Mouse (Mus musculus) kidney, postnatal 0 days (tissue): ENCODE results near the gene Ephb1. TPM values are rescaled to one million over a fixed set of nuclear protein-coding genes. Genes with fewer than 3 reads are reported as not detected.

ENCODE experiments used
- ATAC-seq: fragments of 200-750 bp; cut with Nextera tagmentation; replicated peaks from 2 replicates; pipeline ENCODE4 v1.8.0; 2017; ENCODE audit warnings: low read depth, moderate number of reproducible peaks, moderate TSS enrichment, moderate library complexity; ENCODE audit not compliant: low FRiP score
- DNase-seq: peaks from one replicate; pipeline ENCODE4 v3.0.0-alpha.2; 2016; ENCODE audit warnings: low spot score
- H3K27ac ChIP-seq: fragments of 300-500 bp; sonication (generic); 2 replicates; pipeline ENCODE4 v1.5.1; 2014; ENCODE audit warnings: mild to moderate bottlenecking
- H3K27me3 ChIP-seq: fragments of 300-500 bp; sonication (generic); 2 replicates; pipeline ENCODE4 v1.6.1; 2014; ENCODE audit warnings: low read length, mixed read lengths; ENCODE audit not compliant: insufficient read depth
- H3K36me3 ChIP-seq: fragments of 300-500 bp; sonication (generic); 2 replicates; pipeline ENCODE4 v1.6.1; 2014; ENCODE audit warnings: low read length, mixed read lengths; ENCODE audit not compliant: insufficient read depth
- H3K4me1 ChIP-seq: fragments of 300-500 bp; sonication (generic); replicated peaks from 2 replicates; pipeline ENCODE4 v1.6.1; 2014; ENCODE audit warnings: antibody characterized with exemption, low read length, mixed read lengths; ENCODE audit not compliant: insufficient read depth
- H3K4me2 ChIP-seq: fragments of 300-500 bp; sonication (generic); 2 replicates; pipeline ENCODE4 v1.6.1; 2014; ENCODE audit warnings: mild to moderate bottlenecking, low read length, moderate library complexity, mixed read lengths
- H3K4me3 ChIP-seq: fragments of 300-500 bp; sonication (generic); replicated peaks from 2 replicates; pipeline ENCODE4 v1.5.1; 2014; ENCODE audit warnings: low read depth, low read length
- H3K9ac ChIP-seq: fragments of 300-500 bp; sonication (generic); 2 replicates; pipeline ENCODE4 v1.6.1; 2014; ENCODE audit warnings: low read depth, low read length
- H3K9me3 ChIP-seq: fragments of 300-500 bp; sonication (generic); replicated peaks from 2 replicates; pipeline ENCODE4 v1.6.1; 2016; ENCODE audit warnings: low read length, inconsistent platforms, mixed read lengths
- CTCF ChIP-seq: IDR thresholded peaks from 2 replicates; pipeline ENCODE4 v1.5.1; 2016; ENCODE audit warnings: antibody characterized with exemption, low read depth, mild to moderate bottlenecking, moderate library complexity
- WGBS: fragments of 180-500 bp; shearing (Covaris S2); extraction: QIAGEN DNeasy Blood & Tissue Kit; methylation state at CpG from one replicate; pipeline ENCODE4 v1.1.7; 2014; 5-methylcytosine and 5-hydroxymethylcytosine counted together
- polyA plus RNA-seq: library from polyadenylated mRNA; unstranded; fragments of >200 nt; fragmentation: Nextera tagmentation; extraction: Ambion mirVana; gene quantifications from 2 replicates; pipeline ENCODE4 v1.2.1, GENCODE M21; 2015

The Ephb1 gene
- polyA plus RNA-seq, 1 experiment from 2014 or later: 4.2 TPM

DNA sequence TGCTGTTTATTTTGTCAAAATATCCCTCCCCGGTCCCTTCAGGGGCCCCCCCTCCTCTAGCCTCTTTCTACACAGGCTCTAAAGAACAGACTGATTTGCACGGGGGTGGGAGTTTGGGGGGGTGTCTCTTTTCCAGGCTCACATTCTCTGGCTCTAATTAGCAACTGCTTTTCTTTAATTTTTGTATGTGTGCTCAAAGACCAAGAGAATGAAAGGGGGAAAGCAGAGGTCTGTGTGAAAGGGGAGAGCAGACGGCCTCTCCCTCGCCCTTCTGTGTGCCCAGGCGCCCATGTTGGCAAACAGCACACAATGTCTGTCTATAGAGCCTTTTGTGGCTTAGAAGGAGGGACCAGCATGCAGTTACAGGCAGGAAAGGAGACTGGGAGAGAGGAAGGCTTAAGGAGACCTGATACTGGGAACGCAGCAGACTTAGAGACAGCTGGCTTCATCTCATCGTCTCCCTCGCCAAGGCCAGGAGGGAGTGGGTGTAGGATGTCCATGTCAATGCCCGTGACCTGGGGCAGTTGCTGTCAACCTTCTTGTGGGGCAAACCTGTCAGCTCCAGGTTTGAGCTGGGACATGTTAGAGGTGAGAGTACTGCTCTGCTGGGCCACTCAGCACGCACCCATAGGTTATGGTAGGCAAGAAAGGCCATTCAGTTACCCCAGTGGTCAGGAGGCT, 172.5 kb downstream of the Ephb1 start:
- Histone ChIP-seq H3K4me1 (no peaks in the 10 kb centered on the region), H3K4me2 (no peak overlapping the region), H3K9ac (no peak overlapping the region), H3K27ac (no peak overlapping the region), H3K9me3 (no peaks in the 10 kb centered on the region), H3K36me3 (no peaks in the 10 kb centered on the region), H3K4me3 (no peak overlapping the region), H3K27me3 (no peaks in the 10 kb centered on the region)
- no peak for TF ChIP-seq CTCF
- WGBS: 66% methylated on average over 10 of the region's 10 CpGs
- DNase-seq: no peak
- no peak for ATAC-seq

DNA sequence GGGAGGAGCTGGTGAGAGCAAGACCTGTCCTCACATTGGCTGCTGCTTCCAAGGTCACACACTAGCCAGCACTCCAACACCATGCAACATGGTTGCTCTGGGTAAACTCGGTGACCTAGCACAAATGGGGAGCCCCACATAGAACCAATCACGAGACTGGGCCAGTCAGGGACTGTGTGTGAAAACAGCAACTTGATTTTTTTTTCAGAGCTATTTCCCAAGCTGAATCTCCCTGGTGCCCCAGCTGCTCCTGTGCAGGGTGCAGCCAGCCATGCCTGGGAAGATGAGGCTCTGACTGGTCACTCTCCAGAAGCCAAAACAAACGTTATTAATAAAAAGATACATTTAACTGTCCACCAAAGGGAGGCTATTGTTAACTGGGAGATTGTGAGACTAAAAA, 173.2 kb downstream of the Ephb1 start:
- Histone ChIP-seq H3K27me3 (0 out of 2 replicates have a peak, but pooled peaks cover 2% of the 10 kb centered on the region), H3K36me3 (no peaks in the 10 kb centered on the region), H3K4me2 (no peak overlapping the region), H3K4me1 (no peaks in the 10 kb centered on the region), H3K9ac (no peak overlapping the region), H3K9me3 (no peaks in the 10 kb centered on the region), H3K27ac (no peak overlapping the region), H3K4me3 (no peak overlapping the region)
- WGBS: 32% methylated on average over 3 of the region's 3 CpGs
- TF ChIP-seq CTCF: no peak
- DNase-seq (no peak), ATAC-seq (0 out of 2 replicates have a peak, but pooled peaks have one; percentile 36)

DNA sequence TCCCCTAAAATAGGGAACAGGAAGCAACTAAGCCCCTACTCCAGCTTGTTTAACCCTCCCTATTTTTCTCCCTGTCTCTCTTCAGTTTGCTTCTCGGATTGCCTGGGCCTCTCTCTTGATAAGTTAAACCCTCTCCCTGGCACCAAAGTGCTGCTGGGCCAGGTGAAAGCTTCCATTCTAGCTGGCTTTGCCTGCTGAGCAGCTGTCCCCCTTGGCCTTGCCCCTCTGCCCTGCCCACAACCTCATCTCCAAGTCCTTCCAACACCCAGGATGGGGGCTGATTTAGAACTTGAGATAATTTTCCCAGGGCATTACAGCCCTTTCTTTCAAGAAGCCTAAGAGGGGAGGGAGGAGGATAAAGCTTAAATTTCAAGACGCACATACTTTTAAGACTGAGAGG, 174.0 kb downstream of the Ephb1 start:
- WGBS: 46% methylated on average over 2 of the region's 2 CpGs
- no peak overlapping the region for H3K4me3 ChIP-seq

DNA sequence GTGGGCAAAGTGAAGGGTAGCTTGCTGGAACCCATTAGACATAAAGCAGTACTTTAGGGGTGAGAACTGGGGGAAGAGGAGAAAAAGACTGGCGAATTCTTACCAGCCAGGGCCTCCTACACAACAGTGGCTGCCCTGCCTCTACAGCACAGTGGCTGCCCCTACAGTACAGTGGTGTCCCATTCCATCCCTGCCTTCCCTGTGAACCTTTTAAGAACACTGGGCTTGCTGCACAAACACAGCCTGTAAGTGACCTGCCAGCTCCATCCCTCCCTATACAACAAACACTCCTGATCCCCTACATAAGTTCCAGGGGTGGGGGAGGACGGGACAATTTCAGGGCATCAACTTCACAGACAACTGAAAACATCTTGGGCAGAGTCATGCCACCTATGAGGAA, 174.4 kb downstream of the Ephb1 start:
- no peaks in the 10 kb centered on the region for H3K4me1 ChIP-seq
- TF ChIP-seq CTCF: no peak
- no peak overlapping the region for H3K4me2 ChIP-seq
- no peaks in the 10 kb centered on the region for H3K9me3 ChIP-seq
- no peak overlapping the region for H3K27ac ChIP-seq
- no peak overlapping the region for H3K4me3 ChIP-seq
- DNase-seq: peak; percentile 39
- ATAC-seq: no peak
- 0 out of 2 replicates have a peak, but pooled peaks cover 5% of the 10 kb centered on the region for H3K27me3 ChIP-seq
- H3K9ac ChIP-seq: no peak overlapping the region
- H3K36me3 ChIP-seq: no peaks in the 10 kb centered on the region
- 58% methylated on average over 2 of the region's 2 CpGs for WGBS

More for the DNA sequence above, 174.0 kb downstream of the Ephb1 start:
- H3K27ac ChIP-seq: no peak overlapping the region
- no peak overlapping the region for H3K4me2 ChIP-seq
- H3K27me3 ChIP-seq: 0 out of 2 replicates have a peak, but pooled peaks cover 5% of the 10 kb centered on the region
- TF ChIP-seq CTCF: no peak
- no peaks in the 10 kb centered on the region for H3K4me1 ChIP-seq
- no peaks in the 10 kb centered on the region for H3K36me3 ChIP-seq
- H3K9ac ChIP-seq: no peak overlapping the region
- H3K9me3 ChIP-seq: no peaks in the 10 kb centered on the region
- ATAC-seq (no peak), DNase-seq (no peak)

DNA sequence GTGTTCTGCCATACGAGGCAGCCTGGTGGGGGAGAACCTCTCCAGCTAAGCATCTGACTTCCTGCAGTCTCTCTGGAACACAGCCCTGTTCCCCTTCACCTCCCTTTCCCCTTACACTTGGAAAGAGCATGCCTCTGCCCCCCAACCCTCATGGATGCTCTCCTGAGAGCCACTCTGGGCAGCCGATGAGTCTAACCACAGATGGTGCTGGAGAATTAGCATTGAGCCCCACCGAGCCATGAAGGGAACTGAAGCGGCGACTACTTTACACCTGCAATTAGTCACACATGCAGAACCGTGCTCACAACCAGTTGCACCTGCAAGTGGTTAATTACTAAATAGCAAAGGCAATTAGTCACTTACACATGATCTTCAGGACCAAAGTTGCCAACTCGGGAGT, 184.8 kb downstream of the Ephb1 start:
- Histone ChIP-seq H3K36me3 (no peaks in the 10 kb centered on the region), H3K9ac (no peak overlapping the region), H3K27ac (no peak overlapping the region), H3K4me3 (no peak overlapping the region), H3K27me3 (no peaks in the 10 kb centered on the region; the same call in 1 of the 2 replicates), H3K4me2 (no peak overlapping the region), H3K9me3 (no peaks in the 10 kb centered on the region), H3K4me1 (no peaks in the 10 kb centered on the region)
- TF ChIP-seq CTCF: no peak
- no peak for DNase-seq
- ATAC-seq: no peak
- 45% methylated on average over 7 of the region's 7 CpGs for WGBS

DNA sequence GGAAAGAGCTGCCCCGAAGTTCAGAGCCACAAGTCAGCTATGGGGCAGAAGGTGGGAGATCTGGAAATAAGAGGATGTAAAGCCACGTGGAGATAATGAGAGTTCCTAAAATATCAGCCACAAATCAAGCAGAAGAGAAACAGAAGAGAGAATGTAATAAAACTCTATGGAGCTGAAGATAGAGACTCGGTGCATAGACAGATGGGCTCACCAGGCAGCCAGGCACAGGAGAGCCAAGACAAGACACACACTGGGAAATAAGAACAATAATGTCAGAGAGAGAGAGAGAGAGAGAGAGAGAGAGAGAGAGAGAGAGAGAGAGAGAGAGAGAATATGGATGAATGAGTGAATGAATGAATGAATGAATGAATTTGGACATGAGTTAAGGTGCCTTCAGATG, 198.6 kb downstream of the Ephb1 start:
- Histone ChIP-seq H3K27ac (no peak overlapping the region), H3K9me3 (no peaks in the 10 kb centered on the region), H3K4me2 (no peak overlapping the region), H3K4me1 (no peaks in the 10 kb centered on the region), H3K4me3 (no peak overlapping the region), H3K9ac (no peak overlapping the region), H3K36me3 (no peaks in the 10 kb centered on the region), H3K27me3 (no peaks in the 10 kb centered on the region)
- 46% methylated on average over 3 of the region's 3 CpGs for WGBS
- TF ChIP-seq CTCF: no peak
- ATAC-seq (no peak), DNase-seq (no peak)

DNA sequence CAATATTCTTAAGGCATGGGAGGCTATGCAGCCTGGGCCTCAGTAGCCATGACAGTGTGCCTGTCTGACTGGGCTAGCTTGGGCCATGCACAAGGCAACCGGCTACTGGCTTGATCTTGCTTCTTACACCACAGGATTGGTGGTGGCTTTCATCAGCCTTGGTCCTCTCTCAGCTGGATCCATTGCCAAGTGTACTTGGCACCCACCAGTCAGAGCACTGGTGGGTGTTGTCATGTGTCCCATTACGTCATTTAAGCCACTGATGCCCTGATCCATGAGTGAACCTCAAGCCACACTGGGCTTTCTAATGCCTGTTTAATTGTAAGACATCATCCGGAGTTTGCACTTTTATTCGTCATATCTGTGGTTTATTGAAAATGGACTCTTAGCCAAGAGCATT, 215.3 kb downstream of the Ephb1 start:
- Histone ChIP-seq H3K4me1 (no peaks in the 10 kb centered on the region), H3K36me3 (no peaks in the 10 kb centered on the region), H3K9ac (no peak overlapping the region), H3K27ac (no peak overlapping the region), H3K27me3 (no peaks in the 10 kb centered on the region), H3K9me3 (no peaks in the 10 kb centered on the region), H3K4me2 (no peak overlapping the region), H3K4me3 (no peak overlapping the region)
- WGBS: 90% methylated on average over 4 of the region's 4 CpGs
- no peak for TF ChIP-seq CTCF
- ATAC-seq (no peak), DNase-seq (no peak)
